Mouse (Mus musculus) liver, adult 2 months (tissue): ENCODE measurements around the gene Fgfr2. TPM values are rescaled to one million over a fixed set of nuclear protein-coding genes. Genes with fewer than 3 reads are reported as not detected.

ENCODE experiments used
- DNase-seq: peaks from one replicate; pipeline ENCODE4 v3.0.0-alpha.2; 2011; ENCODE audit warnings: low read depth, low spot score; ENCODE audit errors: extremely low read depth
- H3K27ac ChIP-seq: fragments of 200-500 bp; replicated peaks from 2 replicates; pipeline ENCODE4 v1.5.1; 2012; ENCODE audit warnings: low read depth, mild to moderate bottlenecking, control low read depth, inconsistent platforms, low read length; ENCODE audit not compliant: insufficient read depth
- H3K27me3 ChIP-seq: fragments of 200-500 bp; 2 replicates; pipeline ENCODE4 v1.6.1; 2012; ENCODE audit warnings: mild to moderate bottlenecking, moderate library complexity, low read length, inconsistent platforms; ENCODE audit not compliant: control insufficient read depth, insufficient read depth
- H3K36me3 ChIP-seq: fragments of 200-500 bp; 2 replicates; pipeline ENCODE4 v1.6.1; 2012; ENCODE audit warnings: low read length, inconsistent platforms; ENCODE audit not compliant: control insufficient read depth, insufficient read depth
- H3K4me1 ChIP-seq: fragments of 200-500 bp; 2 replicates; pipeline ENCODE4 v1.6.1; 2011; ENCODE audit warnings: low read length; ENCODE audit not compliant: control insufficient read depth, insufficient read depth
- H3K4me3 ChIP-seq: fragments of 200-500 bp; 2 replicates; pipeline ENCODE4 v1.5.1; 2011; ENCODE audit warnings: low read depth, mild to moderate bottlenecking, control low read depth, low read length, moderate library complexity; ENCODE audit not compliant: insufficient read depth
- H3K79me2 ChIP-seq: fragments of 200-500 bp; 2 replicates; pipeline ENCODE4 v1.6.1; 2012; ENCODE audit warnings: inconsistent platforms, mild to moderate bottlenecking, low read length, moderate library complexity; ENCODE audit not compliant: control insufficient read depth, insufficient read depth
- H3K9ac ChIP-seq: fragments of 200-500 bp; 2 replicates; pipeline ENCODE4 v1.6.1; 2012; ENCODE audit warnings: low read depth, mild to moderate bottlenecking, control low read depth, inconsistent platforms, low read length
- CTCF ChIP-seq: fragments of 200-500 bp; IDR thresholded peaks from 2 replicates; pipeline ENCODE4 v1.5.1; 2011; ENCODE audit warnings: low read depth, low read length, control low read depth
- POLR2A ChIP-seq: fragments of 200-500 bp; IDR thresholded peaks from 2 replicates; pipeline ENCODE4 v1.6.1; 2011; ENCODE audit warnings: low read length, control low read depth; ENCODE audit not compliant: insufficient read depth; ENCODE audit errors: extremely low read depth
- WGBS: fragments of 180-500 bp; shearing (Covaris S2); methylation state at CpG from one replicate; pipeline ENCODE4 v1.1.7; 2018; 5-methylcytosine and 5-hydroxymethylcytosine counted together
- polyA plus RNA-seq: library from polyadenylated mRNA; depleted of rRNA; stranded (reverse); fragments of >200 nt; gene quantifications from 2 replicates; pipeline ENCODE4 v1.2.3, GENCODE M21; 2012
- total RNA-seq: library from RNA; depleted of rRNA; stranded (reverse); fragments of >200 nt; gene quantifications from 2 replicates; pipeline ENCODE4 v1.2.3, GENCODE M21; 2014

Fgfr2 gene
- total and polyA plus RNA-seq, 2 experiments = 16.7 to 35.2 TPM

GRCm38 (mm10) chr7:133012637-133013366 lies 110.3 kb downstream of the Fgfr2 start:
- no peaks in the 10 kb centered on the region for H3K27me3 ChIP-seq
- TF ChIP-seq CTCF (no peak), POLR2A (no peak)
- no peaks in the 10 kb centered on the region for H3K36me3 ChIP-seq
- no peak overlapping the region for H3K9ac ChIP-seq
- H3K4me1 ChIP-seq = peaks cover 9% of the 10 kb centered on the region
- DNase-seq = no peak
- H3K4me3 ChIP-seq = no peak overlapping the region
- no peak overlapping the region for H3K27ac ChIP-seq
- WGBS = 15% methylated on average over 14 of the region's 14 CpGs
- no peaks in the 10 kb centered on the region for H3K79me2 ChIP-seq

GRCm38 (mm10) chr7:133011611-133012010 lies 111.5 kb downstream of the Fgfr2 start:
- no peak for DNase-seq
- Histone ChIP-seq H3K27me3 (no peaks in the 10 kb centered on the region), H3K79me2 (no peaks in the 10 kb centered on the region), H3K4me1 (peaks cover 9% of the 10 kb centered on the region), H3K36me3 (no peaks in the 10 kb centered on the region), H3K27ac (no peak overlapping the region), H3K4me3 (no peak overlapping the region), H3K9ac (no peak overlapping the region)
- TF ChIP-seq CTCF (no peak), POLR2A (no peak)
- 31% methylated on average over 4 of the region's 4 CpGs for WGBS

GRCm38 (mm10) chr7:133011191-133011590 lies 112.0 kb downstream of the Fgfr2 start:
- no peaks in the 10 kb centered on the region for H3K79me2 ChIP-seq
- no peak overlapping the region for H3K27ac ChIP-seq
- no peaks in the 10 kb centered on the region for H3K27me3 ChIP-seq
- no peak for TF ChIP-seq POLR2A
- no peak for TF ChIP-seq CTCF
- peak; percentile 49 for DNase-seq
- WGBS = 13% methylated on average over 5 of the region's 5 CpGs
- H3K4me3 ChIP-seq = no peak overlapping the region
- H3K9ac ChIP-seq = no peak overlapping the region
- peaks cover 9% of the 10 kb centered on the region for H3K4me1 ChIP-seq
- no peaks in the 10 kb centered on the region for H3K36me3 ChIP-seq

GRCm38 (mm10) chr7:133010477-133010876 lies 112.7 kb downstream of the Fgfr2 start:
- H3K79me2 ChIP-seq = no peaks in the 10 kb centered on the region
- no peaks in the 10 kb centered on the region for H3K27me3 ChIP-seq
- H3K9ac ChIP-seq = no peak overlapping the region
- H3K27ac ChIP-seq = no peak overlapping the region
- DNase-seq = no peak
- no peak for TF ChIP-seq POLR2A
- TF ChIP-seq CTCF = no peak
- no peaks in the 10 kb centered on the region for H3K36me3 ChIP-seq
- peaks cover 9% of the 10 kb centered on the region for H3K4me1 ChIP-seq
- H3K4me3 ChIP-seq = no peak overlapping the region
- 52% methylated on average over 3 of the region's 3 CpGs for WGBS

GRCm38 (mm10) chr7:133009676-133010075 lies 113.5 kb downstream of the Fgfr2 start:
- 89% methylated on average over 8 of the region's 8 CpGs for WGBS
- DNase-seq = no peak

GRCm38 (mm10) chr7:133008663-133009062 lies 114.5 kb downstream of the Fgfr2 start:
- no peak for DNase-seq
- Histone ChIP-seq H3K4me1 (peaks cover 9% of the 10 kb centered on the region), H3K79me2 (no peaks in the 10 kb centered on the region), H3K27ac (no peak overlapping the region), H3K9ac (no peak overlapping the region), H3K36me3 (no peaks in the 10 kb centered on the region), H3K4me3 (no peak overlapping the region), H3K27me3 (no peaks in the 10 kb centered on the region)
- TF ChIP-seq POLR2A = no peak
- no peak for TF ChIP-seq CTCF
- WGBS = 97% methylated on average over 4 of the region's 4 CpGs

More at GRCm38 (mm10) chr7:133009676-133010075, 113.5 kb downstream of the Fgfr2 start:
- Histone ChIP-seq H3K79me2 (no peaks in the 10 kb centered on the region), H3K9ac (no peak overlapping the region), H3K4me3 (no peak overlapping the region), H3K27ac (no peak overlapping the region), H3K27me3 (no peaks in the 10 kb centered on the region), H3K4me1 (peaks cover 9% of the 10 kb centered on the region), H3K36me3 (no peaks in the 10 kb centered on the region)
- TF ChIP-seq CTCF (no peak), POLR2A (no peak)
